Mouse (Mus musculus) right cerebral cortex, postnatal 36 days (tissue): ENCODE data around the gene B3galt1.
A peak's percentile ranks its signal among the peaks of the same experiment; 100 is the strongest.

Source experiments
- DNase-seq, 2 experiments: peaks; one replicate each; pipeline ENCODE4 v3.0.0; 2022; ENCODE audit warnings: low spot score in 2 of 2, mixed read lengths in 1 of 2

The B3galt1 gene

GRCm38 (mm10) chr2:68053243-68053642 lies 487.6 kb downstream of the B3galt1 start:
- DNase-seq: no peak

DNA sequence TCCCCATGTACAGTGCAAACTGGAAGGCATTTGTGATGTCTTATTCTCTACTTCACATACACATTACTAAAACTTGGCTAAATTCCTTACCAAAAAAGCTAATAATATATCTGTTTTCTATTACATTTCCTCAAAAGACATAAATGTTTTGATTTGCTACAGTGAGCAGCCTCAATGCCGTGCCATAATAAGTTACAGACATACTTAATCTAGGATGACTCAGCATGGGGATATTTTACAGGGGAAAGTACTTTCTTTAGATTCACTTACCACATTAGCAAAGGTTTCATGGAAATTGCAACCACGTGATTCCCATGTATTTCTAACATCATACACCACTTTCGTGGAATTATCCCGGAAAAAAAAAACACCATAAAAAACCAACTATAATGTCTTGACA lies 495.7 kb downstream of the B3galt1 start:
- no peak for DNase-seq

DNA sequence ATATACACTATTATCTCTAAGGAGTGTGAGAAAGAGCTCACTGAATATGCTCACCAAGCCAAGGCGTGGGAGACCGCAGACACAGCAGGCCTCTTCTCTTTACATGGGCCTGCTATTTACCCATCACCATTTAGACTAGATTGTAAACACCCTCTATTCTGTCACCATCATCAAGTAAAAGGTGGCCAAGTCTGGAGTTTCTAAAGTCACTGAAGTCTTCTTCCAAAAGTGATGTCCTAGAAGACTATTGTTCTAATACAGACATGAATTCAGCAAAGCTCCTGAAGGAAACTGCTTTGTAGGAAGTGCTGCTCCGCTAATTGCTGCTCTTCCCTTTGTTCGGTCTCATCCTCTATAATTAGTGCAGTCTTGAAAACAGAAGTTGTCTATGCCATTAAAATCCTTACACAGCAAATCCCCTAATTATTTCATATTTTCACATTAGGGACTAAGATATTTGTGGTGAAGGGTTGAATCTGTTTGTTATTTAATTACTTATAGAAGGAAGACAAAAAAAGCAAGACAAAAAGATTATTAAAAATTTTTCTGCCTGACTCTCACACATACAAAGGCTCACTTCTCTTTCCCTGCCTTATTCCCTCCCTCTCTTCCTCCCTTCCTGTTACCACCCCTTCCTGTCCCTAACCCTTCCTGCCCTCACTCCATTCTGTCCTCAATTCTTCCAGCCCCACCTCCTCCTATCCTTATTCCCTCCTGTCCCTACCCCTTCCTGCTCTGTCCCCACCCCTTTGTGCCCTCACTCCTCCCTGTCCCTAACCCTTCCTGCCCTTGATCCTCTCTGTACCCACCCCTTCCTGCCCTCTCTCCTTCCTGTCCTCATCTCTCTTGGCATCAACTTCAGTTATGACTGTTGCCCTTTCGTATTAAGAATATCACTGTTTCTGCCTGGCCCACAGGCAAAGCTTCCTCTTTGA lies 514.0 kb downstream of the B3galt1 start:
- no peak for DNase-seq

GRCm38 (mm10) chr2:68080872-68081280 lies 515.2 kb downstream of the B3galt1 start:
- DNase-seq: peak in 1 of 2 experiments; percentile 10

- no peak for DNase-seq
Observed at GRCm38 (mm10) chr2:68084483-68084882, 518.8 kb downstream of the B3galt1 start.

DNA sequence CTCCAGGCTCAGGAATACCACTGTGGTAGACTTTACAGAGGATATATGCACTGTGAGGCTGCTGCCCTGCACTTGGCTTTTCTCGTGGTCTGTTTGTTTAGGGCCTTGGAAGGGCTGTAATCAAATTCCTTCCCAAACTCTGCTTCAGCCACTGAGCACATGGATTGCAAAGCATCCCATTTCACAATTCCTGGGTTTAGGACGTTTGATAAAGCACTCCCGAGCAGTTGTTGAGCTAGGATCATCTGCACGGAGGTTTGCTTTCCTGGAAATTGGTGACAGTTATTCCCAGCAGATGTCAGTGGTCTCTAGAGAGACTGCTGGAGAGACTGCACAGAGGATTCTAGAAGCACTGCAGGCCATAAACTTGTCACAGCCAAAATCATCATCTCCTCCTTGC lies 520.4 kb downstream of the B3galt1 start:
- DNase-seq: no peak

- DNase-seq: no peak
Observed at GRCm38 (mm10) chr2:68091559-68091958, 525.9 kb downstream of the B3galt1 start.

GRCm38 (mm10) chr2:68104641-68105040 lies 539.0 kb downstream of the B3galt1 start:
- DNase-seq: no peak

DNA sequence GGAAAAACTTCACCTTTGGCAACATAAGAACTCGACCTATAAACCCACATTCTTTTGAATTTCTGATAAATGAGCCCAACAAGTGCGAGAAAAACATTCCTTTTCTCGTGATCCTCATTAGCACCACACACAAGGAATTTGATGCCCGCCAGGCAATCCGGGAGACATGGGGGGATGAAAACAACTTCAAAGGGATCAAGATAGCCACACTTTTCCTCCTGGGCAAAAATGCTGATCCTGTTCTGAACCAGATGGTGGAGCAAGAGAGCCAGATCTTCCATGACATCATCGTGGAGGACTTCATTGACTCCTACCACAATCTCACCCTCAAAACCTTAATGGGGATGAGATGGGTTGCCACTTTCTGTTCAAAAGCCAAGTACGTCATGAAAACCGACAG lies 552.4 kb downstream of the B3galt1 start:
- DNase-seq: no peak

DNA sequence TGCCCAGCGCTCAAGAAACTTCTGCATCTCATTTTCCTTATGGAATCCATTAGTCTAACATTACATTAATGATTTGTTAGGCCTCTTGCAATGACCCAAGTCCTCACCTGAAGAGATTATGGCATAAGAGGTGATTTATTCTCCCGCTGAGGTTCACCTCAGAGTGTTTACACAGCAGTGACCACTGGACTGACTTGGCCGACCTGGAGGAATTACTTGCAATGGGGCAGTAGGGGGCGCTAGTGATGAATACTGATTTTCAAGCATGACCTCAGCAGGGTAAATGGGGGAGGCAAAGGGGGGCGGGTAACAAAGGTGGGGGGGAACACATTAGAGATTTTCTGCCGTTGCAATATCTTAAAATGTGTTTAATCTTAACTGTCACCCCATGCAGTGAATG lies 559.1 kb downstream of the B3galt1 start:
- no peak for DNase-seq

GRCm38 (mm10) chr2:68141094-68141493 lies 575.4 kb downstream of the B3galt1 start:
- DNase-seq: no peak

DNA sequence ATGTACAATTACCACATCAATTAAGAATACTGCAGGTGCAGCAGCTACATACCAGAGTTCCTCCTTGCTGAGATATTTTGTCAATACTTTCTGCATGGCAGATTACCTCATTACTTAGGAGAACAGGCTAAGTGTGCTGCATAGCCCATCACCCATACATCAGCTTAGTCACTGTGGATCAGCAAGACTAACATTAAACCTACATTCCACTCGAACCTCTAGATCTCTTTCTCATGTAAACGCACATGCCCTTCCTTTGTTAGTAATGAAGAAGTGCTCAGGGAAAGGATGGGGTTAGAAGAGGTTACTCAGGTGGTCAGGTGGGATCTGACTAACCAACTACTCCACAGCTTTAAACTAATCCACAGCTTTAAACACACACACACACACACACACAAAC lies 577.6 kb downstream of the B3galt1 start:
- DNase-seq: no peak

DNA sequence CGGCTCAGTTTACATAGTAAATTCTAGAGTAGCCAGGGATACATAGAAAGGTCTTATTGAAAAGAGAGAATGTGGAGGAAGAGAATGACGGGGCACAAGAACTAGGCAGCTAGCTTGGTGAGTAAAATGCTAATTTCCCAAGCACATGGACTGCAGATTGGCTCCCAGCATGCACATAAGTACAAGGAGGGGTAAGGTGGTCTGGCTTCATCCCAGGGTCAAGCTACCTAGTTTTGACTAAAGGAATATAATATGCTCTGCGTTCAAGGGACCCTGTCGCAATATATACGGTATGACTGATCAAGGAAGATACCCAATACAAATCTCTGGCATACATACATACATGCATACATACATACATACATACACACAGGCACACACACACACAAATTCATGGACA lies 594.1 kb downstream of the B3galt1 start:
- DNase-seq: no peak

GRCm38 (mm10) chr2:68160566-68160965 lies 594.9 kb downstream of the B3galt1 start:
- no peak for DNase-seq

DNA sequence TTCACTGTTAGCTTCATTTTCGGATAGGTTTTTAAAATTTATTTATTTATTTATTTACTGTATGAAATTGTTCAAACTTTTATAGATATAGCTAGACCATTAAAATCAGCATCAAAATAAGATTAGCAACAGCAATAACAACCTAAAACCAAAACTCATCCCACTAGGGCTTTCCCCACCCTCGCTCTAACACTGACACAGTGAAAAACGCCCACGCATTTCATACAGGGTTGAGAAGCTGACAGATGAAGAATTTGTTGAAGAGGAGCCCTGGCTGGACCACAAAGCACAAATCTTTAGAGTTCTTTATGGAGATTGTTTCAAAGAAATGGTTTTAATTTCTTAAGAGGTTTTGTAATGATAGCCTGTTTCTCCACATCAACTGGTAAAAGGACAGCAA lies 596.3 kb downstream of the B3galt1 start:
- no peak for DNase-seq

DNA sequence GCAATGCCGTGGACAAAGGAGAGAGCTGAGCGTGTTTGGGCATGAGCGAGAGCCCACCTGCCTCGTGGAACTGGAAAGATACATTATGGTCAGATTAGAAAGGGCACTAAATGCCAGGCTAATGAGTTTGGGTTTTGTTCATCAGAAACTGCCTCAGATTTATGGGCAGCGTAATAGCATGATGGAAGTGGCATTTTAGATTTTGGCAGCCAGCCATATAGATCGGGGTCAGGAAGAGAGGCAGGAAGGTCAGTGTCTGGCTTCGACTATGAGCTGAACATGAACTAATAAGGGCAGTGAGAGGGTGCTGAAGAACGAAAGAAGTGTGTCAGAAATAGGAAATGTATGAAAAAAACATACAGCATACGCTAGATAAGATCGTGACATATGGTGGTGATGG lies 605.6 kb downstream of the B3galt1 start:
- DNase-seq: no peak
